Mouse (Mus musculus) adrenal gland, postnatal 36 days (tissue): ENCODE results near the gene Tdg. TPM values are rescaled to one million over a fixed set of nuclear protein-coding genes. Genes with fewer than 3 reads are reported as not detected.
"Not testable (repeated sequence)": the region's sequence is repeated elsewhere in the genome, so short reads cannot be mapped to it uniquely, and the experiment has no call there.

ENCODE experiments used
- DNase-seq, 2 experiments: peaks; one replicate each; pipeline ENCODE4 v3.0.0; 2021; ENCODE audit warnings: mixed read lengths in 1 of 2
- long read RNA-seq, 2 experiments: library from polyadenylated mRNA; stranded (forward); transcript quantifications; one replicate each; pipeline ENCODE4 v2.0.0; 2021; ENCODE audit warnings: borderline sequencing depth in 2 of 2
- total RNA-seq, 2 experiments: library from RNA; stranded (reverse); gene quantifications; 2 replicates each; pipeline ENCODE4 v1.2.3; 2021

Gene Tdg
- total RNA-seq = 10 to 100 TPM; 30.2 to 31.8 TPM
- long read RNA-seq, experiment 1, transcript Tdg-208 (10 exons, 3,502 nt) = major isoform, 8 of 22 reads
- long read RNA-seq, experiment 1, partial matches to known transcripts = 0 of 22 reads
- long read RNA-seq, experiment 1, other reads (novel, unspliced or antisense) = 11 of 22 reads
- long read RNA-seq, experiment 2, transcript Tdg-208 (10 exons, 3,502 nt) = major isoform, 13 of 15 reads
- long read RNA-seq, experiment 2, partial matches to known transcripts = 0 of 15 reads
- long read RNA-seq, experiment 2, other reads (novel, unspliced or antisense) = 2 of 15 reads

DNA sequence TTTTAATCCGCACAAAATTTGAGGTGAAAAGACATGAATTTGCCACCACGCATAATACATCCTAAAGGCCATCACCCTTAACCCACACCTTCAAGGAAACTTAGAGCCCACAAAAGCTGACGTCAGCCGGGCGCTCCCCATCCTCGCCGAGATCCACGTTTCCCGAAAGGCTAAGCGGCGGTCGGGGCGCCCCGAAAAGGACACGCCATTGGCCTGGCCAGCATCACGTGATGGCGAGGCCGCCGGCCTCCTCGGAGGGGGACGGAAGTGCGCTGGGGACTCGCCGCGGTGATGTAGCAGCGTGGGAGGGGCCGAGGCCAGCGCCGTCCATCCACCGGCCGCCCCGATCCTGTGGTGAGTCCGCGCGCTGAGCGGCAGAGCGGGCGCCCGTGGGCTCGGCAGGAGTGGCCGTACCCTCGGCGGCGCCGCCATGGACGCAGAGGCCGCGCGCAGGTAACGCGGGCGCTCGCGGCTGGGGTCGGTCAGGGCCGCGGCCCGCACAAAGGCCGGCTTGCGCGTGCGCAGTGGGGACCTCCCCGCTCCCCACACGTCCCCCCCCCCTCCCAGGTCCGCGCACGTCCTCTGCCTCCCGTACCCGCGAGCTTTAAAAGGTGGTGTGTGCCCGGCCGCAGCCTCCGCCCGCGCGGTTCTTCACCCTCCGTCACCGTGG is at the start of gene Tdg:
Gene Tdg, plus strand, starts transcription at position 243 of the 670 bp plus-strand sequence.
- peak; percentile 95 to 96 for DNase-seq

DNA sequence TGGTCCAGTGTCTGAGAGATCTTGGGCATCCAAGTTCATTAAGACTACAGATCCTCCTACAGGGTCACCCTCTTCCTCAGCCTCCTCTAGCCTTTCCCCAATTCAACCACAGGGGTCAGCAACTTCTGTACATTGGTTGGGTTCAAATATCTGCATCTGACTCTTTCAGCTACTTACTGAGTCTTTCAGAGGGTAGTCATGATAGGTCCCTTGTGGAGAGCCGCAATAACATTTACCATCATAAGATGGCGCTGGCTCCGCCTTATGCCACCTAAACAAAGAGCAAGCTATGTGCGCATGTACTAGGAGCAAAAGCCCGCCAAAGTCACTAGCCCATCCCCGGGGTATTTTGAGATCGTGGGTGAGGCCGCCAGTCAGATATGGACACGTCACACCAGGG is 40.0 kb upstream of the Tdg start:
- DNase-seq = not testable (repeated sequence)

DNA sequence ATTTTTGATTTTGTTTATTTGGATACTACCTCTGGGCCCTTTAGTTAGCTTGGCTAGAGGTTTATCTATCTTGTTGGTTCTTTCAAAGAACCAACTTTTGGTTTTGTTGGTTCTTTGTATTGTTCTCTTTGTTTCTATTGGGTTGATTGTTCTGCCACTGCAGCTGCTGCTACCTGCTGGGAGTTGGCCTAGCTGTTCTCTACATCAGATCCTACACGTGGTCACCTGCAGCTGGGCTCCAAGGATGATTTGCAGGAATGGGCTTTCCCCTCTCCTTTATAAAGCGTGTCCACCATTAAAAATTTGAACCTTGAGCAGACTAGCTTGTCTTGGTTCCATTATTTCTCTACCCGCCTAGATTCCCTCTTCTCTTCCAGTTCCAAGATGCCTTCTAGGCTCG is 35.2 kb upstream of the Tdg start:
- DNase-seq = not testable (repeated sequence)

DNA sequence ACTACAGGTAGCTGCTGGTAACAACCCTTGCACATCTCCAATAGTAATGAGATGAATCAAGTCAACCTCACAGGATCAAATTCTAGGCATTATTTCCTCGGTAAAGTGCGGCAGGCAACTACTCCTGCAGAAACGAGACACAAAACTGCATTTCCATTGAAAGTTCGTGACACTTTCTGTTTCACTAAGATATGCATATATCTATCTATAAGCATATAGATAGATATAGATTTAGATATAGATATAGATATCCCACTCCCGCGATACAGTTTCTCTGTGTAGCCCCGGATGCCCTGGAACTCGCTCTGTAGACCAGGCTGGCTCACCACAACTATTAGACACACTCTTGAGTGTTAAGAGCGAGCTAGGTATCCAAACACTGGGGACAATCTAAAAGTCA is 7.4 kb upstream of the Tdg start:
- DNase-seq = no peak

DNA sequence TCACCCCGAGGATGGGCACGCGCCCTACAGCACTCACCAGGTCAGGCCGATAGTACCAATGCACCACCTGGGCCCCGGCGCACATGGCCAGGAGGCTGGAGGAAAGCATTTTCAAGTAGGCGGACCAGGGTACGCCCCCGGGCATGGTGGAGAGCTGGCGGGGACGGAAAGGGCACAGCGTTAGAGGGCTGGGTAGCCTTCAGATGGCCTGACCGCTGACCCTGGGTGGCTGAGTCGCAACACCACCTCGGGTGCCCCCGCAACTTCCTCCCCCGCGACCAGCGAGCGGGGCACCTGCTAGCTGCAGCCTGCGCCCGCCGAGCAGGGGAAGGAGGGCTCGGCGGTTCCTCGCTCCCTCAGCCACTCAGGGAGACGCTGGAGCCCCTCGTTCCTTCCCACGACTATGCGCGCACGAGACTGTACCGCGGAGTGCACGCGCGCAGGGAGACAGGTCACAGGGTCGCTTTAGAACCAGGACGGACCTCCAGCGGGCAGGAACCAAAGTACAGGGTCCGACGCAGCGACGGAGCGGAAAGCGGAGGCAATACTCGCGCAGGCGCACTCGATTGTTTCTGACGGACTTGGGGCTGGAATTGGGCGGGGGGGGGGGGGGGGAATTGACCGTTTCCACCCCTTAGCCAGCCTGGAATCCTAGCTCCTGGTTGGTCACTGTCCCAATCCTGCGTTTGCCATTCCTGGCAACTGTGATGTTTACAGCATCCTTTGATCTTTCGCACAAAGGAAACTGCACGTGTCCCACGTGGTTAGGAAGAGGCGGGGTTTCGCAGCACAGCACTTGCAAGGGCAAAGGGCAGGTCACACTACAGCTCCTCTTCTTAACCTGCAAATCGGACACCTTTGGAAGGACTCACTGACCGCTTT is 6.7 kb upstream of the Tdg start, which contains the start of gene 1190007I07Rik:
Gene 1190007I07Rik, minus strand, starts transcription at position 558 of the 882 bp plus-strand sequence.
- peak; percentile 90 for DNase-seq

DNA sequence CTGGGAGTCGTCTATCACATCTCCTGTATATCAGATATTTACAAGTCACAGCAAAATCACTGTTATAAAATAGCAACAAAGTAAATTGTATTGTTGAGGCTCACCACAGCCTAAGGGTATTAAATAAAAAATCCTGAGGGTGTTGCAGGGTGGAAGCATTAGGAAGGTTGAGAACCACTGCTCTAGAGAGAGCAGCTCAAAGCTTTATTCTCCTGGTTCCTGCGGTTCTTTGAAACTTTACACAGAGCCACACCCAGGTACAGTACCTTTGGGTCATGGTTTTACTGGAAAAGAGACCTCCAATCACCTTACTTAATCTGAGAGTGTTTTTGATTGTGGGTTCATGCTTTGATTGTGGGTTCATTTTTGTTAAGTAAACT is 6.1 kb upstream of the Tdg start:
- DNase-seq = not testable (repeated sequence)

DNA sequence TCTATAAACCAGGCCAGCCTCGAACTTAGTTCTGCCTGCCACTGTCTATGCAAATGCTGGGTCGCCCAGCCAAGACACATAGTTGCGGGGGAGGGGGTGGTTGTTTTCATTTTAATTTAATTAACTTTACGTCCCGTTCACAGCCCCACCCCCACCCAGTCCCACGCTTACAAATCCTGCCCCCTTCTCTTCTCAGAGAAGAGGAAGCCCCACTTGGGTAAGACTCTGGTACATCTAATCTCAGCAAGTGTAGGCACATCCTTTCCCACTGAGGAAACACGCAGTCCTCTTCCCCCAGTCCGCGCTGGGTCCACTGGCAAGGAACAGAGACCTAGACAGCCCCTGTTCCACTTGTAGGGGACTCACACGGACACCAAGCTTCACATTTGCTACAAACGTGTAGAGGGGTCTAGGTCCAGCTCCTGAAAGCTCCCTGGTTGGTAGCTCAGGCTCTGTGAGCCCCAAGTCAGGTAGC is 480 bp upstream of the Tdg start:
- no peak for DNase-seq

DNA sequence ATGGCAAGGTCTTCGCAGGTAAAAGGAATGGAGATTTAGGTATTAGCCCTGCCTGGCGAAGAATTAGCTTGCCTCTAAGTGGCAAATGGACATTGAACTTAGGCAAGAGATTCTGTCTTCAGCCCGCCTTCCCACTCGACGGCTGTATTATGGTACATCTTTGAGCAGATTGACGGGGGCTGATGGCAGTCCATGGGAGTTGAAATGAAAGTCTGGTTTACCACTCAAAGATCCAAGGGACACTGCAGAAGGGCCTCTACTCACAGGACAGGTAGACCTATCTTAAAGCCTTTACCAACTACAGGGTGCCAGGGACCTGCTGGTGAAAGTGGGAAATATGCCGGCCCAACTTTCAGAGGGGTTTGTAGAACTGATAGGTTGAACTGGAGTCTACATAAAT is 869 bp downstream of the Tdg start:
- no peak for DNase-seq

DNA sequence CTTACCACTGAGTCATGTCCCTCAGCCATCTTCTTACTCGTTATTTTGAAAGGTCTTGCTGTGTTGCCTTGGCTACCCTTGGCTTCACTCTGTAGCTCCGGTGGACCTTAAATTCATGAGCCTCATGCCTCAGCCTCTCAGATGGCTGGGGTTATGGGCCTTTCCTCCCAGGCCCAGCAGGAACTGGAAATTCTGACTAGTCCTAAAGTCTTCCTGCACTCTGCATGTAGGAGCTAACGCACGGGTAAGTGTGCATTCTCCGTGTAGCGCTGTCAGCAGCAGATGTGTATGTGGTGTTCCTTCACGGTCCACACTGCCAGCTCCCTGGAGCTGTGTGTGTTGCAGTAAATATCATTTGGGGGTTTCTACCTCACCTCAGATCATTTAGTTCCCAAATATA is 1.5 kb downstream of the Tdg start:
- no peak for DNase-seq

DNA sequence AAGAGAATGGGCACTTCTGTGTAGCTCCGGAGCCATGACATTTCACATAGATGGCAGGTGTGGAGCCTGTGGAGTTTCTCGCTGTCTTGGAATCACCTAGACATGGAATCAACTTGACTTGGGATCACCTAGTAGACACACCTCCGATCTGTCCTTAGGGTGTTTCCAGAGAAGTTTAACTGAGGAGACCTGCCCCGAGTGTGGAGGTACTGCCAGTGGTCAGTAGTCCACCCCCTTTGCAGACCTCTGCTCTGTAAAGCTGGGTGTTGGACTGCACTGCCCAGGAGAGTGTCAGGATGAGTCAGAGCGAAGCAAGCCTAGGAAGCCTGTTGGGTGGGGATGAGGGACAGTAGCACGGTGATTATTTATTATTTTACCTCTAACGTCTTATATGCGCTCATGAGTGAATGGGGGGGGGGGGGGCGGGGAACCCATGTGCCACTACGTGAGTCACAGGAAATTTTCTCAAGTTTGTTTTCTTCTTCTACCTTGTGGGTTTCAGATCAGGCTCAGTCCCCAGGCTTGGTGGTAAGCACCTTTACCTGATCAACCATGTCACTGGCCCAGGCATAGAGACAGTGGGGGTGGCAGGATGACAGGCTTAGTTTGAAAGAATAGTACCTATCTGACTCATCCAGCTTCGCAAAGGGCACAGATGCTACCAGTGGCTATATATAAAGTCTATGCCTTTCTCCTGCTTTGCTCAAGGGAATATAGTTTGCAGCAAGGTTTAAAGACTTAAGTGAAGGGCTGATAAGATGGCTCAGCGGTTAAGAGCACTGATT is 3.1 kb downstream of the Tdg start:
- no peak for DNase-seq

DNA sequence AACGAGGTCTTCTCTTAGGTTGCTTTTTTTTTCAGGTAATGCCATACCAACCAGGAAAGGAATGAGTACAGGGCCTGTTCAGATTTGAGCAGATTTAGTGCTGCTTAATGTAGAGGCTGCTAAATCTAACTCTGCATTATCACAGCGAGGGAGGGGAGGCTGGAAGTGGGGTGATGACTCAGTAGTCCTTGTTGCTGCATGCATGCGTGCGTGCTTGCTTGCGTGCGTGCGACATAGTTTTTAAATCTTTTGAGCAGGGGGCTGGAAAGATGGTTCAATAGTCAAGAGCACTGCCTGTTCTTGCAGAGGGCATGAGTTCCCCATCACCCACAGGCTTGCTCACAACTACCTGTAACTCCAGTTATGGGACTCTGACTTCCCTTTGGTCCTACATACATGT is 4.7 kb downstream of the Tdg start:
- no peak for DNase-seq

DNA sequence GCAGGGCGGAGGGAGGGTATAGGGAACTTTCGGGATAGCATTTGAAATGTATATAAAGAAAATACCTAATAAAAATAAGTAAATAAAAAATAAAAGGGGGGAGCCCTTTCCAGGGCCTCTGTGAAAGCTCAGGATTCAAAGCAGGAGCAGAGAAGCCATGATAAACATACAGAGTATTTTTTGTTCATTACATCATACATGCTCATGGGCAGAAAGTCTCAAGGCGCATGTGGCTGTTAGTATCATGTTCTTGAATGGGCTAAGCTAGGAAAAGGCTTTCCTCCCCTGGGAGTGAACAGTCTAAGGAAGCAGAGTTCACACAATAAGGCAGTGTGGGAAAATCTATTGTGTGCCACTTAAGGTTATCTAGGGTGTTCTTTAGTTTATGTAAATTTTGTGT is 6.7 kb downstream of the Tdg start:
- no peak for DNase-seq

DNA sequence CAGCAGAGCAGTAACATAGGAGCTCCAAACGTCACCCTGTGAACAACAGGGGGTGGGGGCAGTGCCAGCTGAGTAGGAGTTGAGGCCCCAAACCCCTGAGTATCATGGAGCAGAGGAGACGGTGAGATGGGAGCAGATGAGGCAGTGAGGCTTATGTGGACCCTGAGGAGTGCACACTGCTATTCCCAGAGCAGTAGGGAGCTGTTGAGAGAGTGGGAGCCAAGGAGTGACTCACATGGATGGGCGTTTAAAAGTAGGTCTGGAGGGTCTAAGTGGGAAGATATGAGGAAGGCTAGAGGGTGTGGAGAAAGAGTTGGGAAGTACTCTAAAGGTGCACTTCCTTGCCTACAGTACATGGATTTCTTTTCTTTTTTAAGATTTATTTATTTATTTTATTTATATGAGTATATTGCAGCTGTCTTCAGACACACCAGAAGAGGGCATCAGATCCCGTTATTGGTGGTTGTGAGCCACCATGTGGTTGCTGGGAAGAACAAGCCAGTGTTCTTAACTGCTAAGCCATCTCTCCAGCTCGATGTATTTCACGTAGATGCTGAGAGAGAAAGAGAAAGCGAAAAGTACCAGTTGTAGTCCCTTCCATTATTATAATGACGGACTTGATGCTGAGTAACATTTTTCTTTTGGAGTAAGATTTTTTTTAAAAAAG is 9.5 kb downstream of the Tdg start:
- no peak for DNase-seq

DNA sequence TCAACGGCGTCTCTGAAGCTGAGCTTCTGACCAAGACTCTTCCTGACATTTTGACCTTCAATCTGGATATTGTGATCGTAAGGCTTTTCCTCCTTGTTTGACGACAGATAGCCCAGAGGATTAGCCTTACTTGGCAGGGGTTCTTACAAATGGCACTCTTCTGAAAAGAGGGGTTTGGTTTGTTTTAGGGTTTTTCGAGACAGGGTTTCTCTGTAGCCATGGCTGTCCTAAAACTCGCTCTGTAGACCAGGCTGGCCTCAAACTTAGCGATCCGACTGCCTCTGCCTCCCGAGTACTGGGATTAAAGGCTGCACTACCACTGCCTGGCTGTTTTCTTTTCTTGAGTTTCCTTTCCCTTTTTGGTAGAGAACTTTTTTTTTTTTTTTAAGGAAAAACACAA is 11.9 kb downstream of the Tdg start:
- no peak for DNase-seq

DNA sequence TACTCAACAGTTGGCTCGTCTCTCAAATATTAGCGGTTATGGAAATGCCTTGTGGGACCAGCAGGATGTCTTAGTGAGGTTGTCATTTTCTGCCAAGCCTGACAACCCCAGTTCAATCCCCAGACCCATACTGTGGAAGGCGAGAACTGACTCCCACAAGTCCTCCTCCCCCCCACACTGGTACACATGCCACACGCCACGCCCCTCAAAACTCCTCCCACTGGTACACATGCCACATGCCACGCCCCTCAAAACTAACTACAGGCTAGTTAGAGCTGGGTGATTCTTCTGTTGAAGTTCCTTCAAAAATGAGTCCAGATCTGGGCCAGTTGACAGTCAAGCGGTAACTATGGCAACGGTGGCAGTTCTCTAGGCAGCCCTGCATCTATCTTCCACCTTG is 16.5 kb downstream of the Tdg start:
- DNase-seq = no peak

DNA sequence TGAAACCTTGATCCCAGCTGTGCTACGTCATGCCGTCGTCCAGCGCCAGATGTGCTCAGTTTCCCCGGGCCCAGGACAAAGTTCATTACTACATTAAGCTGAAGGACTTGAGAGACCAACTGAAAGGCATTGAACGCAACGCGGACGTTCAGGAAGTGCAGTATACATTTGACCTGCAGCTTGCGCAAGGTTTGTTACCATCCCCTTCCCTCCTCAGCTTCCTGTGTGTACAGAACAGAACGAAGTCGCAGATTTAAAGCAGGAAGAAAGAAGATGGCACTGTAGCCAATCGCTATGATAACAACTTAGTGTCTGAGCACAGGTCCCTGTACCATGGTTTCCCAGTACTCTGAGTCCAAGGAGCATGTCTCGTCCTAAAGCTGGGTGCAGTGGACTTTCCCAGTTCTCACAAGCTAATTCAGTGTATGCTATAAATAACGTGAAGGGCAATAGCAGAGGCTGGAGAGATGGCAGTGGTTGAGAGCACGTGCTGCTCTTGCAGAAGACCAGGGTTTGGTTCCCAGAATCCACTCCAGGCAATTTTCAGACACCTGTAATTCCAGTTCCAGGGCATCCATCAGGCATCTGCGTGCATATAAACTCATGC is 17.7 kb downstream of the Tdg start:
- no peak for DNase-seq

DNA sequence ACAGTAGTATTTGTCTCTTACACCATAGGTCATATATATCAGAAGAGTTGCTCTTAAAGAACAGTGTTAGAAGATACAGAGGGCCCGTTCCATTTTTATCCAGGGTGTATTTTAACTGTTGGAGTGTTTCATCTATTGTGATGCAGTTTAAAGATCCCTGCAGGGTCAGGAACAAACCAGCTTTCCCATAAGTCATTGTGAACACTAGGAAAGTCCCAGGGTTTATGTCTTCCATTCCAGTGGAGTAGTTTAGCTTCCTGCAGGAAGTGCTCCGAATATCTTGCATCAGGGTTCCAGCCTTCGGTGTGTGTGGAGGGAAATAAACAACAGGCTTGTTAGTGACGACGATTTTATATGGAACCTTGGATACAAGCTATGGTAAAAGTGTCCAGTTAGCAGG is 21.6 kb downstream of the Tdg start:
- DNase-seq = no peak

DNA sequence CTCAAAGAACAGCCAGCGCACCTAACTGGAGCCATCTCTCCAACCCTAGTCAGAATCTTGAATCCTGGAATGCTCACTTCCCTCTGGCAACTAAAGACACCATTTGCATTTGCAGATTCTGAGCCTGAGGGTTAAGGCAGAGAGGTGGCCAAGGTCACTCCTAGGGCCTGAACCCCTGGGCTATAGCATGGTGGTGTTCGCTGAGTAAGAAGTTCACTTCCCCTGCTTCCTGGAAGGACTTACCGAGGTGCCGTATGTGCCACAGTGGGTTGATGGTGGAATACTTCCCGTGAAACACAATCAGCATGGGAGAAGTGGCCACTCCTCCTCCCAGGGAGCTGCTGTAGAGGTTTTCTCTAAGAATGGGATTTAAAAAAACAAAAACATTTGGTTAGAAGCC is 23.0 kb downstream of the Tdg start:
- no peak for DNase-seq

DNA sequence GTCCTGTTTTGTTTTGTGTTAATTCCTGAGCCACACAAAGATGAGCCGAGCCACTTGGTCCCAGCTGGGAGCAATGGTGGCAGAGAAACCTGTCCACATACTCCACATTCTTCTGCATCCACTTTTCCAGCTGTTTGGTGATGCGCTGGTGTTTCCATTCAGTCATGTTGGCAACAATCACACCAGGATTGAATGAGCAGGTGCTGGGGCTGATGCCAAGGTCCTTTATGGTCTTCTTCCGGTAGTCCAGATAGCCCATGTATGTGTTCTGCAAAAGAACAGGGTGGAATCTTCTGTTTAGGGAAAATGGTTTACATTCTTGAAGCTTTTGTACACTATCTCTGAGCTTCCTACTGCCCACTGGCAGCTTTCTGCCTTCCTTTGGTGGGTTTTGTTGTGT is 25.0 kb downstream of the Tdg start:
- no peak for DNase-seq

DNA sequence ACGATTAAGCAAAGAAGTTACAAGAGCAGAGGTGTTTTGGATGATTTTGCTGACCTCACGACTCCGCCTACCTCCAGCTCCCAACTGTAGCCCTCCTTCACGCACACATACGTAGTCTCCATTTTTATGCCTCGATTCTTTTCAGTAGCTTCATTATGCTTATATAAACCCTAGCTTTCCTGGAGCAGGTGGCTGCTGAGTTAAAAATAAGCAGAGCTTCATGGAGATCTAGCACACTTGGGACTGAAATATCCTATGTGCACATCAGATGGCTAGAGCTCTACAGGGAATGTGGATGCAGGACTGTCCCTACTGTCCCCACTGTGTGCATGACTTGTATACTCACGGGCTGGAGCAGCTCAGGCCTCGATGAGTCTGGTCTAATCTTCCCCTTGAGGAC is 32.2 kb downstream of the Tdg start:
- DNase-seq = no peak
